Mouse (Mus musculus): ENCODE results near the gene Rnf26.
A peak's percentile ranks its signal among the peaks of the same experiment; 100 is the strongest.

Rnf26 gene

DNA sequence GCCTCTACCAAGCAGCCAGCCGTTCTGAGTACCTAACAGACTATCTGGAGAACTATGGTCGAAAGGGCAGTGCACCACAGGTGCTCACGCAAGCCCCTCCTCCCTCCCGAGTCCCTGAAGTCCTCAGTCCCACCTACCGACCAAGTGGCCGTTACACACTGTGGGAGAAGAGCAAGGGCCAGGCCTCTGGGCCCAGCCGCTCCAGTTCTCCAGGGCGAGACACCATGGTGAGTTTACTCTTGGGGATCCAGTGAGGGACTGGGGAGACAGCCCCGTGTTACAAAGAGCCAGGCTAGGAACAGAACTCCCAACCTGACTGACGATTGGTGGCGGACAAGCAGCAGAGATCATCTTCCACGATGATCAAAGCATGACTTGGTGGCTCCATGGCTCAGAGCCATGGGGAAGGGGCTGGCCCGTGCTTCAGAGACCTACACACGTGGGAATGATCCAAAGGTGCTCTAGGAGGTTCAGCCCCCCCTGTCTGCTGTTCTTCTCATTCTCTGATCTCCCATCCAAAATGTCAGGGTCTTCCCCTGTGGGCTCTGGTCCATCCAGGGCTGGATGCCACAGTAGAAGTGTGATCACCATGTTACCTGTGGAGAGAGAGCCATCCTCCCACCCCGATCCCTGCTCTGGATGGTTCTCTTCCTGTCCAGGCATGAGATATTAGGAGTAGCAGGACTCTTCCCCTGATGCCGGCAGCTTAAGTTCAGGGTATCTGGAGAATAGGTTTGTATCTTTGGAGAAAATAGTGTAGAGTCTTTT lies 37.1 kb downstream of the Rnf26 start:
- no peak for DNase-seq (ENCODE audit: low spot score in 2 of 2)

DNA sequence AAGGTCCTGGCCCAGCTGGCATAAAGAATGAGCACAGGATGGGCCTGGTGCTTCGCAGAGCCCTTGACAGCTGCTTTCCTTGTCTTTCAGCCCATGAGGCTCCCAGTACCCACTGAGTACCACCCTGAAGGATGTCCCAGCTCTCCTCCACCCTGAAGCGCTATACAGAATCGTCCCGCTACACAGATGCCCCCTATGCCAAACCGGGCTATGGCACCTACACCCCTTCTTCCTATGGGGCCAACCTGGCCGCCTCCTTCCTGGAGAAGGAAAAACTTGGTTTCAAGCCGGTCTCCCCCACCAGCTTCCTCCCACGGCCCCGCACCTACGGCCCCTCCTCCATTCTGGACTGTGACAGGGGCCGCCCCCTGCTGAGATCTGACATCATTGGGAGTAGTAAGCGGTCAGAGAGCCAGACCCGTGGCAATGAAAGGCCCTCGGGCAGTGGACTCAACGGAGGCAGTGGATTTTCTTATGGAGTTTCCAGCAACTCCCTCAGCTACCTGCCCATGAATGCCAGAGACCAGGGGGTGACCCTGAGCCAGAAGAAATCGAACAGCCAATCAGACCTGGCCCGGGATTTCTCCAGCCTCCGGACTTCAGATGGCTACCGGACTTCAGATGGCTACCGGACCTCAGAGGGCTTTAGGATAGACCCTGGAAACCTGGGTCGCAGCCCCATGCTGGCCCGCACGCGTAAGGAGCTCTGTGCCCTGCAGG lies 37.9 kb downstream of the Rnf26 start:
- DNase-seq (ENCODE audit: low spot score in 2 of 2), result no peak

DNA sequence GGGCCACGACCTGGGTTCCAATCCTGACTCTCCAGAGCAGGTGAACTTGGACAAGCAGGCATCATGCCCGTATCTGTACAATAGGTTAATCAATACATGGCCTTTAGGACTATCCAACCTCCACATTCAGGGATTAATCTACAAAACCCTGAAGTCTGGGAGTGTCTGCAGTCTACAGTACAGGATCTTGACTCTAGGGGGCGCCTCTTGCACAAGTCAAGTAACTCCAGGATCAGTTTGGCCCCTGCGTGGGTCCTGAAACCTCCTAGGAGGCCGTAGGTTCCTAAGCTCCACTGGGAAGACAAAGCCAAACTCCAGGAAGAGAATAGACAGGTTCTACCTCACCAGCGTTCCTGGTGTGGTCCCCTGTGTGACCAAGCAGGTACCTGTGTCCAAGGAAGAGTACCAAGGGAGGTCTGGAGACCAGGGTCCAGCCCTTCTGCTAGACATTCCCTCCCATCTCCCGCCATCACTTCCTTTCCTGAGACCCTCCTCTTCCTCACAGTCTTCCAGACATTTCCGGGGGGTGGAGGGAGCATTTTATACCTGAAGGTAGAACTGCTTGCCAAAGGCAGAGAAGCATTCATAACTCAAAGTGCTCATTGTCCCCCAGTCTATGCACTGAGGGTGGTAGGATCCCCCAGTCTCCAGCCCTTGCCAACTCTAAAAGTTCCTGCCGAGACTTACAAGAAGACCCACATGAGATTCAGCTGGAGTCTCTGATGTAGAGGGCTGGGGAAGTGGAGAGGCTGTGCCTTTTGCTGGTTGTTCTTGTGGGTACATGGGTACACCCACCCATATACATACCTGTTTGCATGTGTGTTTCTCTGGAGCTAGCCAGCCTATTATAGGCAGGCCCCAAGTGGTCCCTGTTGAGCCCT lies 38.7 kb downstream of the Rnf26 start:
- DNase-seq (ENCODE audit: low spot score in 2 of 2), result no peak

DNA sequence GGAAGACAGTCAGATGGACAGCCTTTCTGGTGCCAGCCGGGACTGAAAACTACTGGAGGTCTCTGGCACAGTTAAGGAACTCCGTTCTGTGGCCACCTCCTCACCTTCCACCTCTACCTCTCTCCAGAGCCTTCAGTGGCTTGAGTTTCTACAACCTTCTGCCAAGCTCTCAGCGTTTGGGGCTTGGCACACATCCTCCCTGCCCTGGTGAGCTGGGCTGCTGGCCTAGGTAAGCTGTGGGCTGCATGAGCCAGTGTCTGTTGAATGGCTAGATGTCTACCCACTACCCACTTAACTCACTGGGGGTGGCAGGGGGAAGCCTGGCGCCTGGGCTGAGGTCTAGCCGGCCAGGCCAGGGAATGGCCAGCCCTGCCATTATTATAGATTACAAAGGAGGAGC lies 40.2 kb downstream of the Rnf26 start:
- DNase-seq (ENCODE audit: low spot score in 2 of 2), result no peak

DNA sequence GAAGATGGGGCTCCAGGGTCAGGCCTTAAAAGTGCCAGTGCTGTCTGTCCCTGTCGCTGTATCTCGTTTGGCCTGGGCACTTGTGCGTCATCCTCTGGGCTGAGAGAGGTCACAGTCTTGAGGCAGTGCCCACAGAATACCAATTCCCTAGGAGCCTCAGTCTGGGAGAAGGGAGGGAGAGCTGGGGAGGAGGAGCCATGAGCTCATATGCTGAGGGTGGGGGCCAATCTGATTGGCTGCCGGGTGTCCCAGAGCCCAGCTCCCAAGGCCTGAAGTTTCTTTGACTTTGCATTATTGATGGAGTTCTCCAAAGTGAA lies 40.8 kb downstream of the Rnf26 start:
- DNase-seq (ENCODE audit: low spot score in 2 of 2), result no peak

DNA sequence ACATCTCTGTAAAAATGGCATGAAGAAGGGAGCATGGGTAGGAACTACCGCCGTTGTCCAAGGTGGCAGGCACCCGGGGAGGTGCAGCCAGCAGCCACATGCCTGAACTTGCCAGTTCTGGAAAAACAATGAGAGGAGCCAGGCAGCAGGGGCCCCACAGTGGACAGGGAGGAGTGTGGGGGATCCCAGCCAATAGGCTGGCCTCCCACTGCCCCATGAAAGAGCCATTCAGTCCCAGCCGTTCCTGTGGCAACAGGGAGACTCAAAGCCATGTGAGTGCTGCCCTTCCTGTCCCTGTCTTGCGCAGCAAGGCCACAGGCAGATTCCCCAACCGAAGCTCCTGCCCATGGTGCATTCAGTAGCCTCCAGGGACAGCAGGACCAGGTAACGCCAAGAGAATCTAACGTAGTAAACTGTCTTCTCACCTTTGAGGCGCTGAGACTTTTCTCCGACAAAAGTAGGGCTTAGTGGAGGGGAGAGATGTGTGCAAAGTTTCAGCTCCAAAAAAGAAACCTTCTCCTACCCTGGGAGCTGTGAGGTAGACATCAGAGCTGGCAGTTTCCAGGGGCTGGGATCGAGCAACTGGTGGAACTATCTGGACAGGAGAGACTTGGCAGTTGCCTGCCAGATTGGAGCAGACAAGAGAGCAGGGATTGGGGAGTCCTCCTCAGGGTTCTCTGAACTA lies 41.3 kb downstream of the Rnf26 start:
- DNase-seq (ENCODE audit: low spot score in 2 of 2), result no peak

DNA sequence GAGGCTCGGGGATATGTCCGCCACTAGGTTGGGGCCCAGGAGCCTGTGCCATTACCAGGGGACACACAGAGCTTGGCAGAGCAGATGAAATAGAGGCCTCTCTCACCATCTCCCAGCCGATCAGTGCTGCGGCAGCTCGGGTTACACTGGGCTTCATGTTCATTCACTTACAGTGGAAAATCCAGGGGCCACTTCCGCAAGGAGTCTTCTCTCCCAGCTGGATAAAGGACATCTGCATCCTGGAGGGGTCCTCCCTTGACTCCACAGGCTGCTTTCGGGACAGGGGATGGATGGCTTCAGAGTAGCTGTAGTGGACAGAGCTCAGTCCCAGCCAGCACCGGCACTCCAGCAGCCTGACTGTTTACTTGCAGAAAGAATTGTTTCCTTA lies 42.5 kb downstream of the Rnf26 start:
- DNase-seq (ENCODE audit: low spot score in 2 of 2), result no peak

DNA sequence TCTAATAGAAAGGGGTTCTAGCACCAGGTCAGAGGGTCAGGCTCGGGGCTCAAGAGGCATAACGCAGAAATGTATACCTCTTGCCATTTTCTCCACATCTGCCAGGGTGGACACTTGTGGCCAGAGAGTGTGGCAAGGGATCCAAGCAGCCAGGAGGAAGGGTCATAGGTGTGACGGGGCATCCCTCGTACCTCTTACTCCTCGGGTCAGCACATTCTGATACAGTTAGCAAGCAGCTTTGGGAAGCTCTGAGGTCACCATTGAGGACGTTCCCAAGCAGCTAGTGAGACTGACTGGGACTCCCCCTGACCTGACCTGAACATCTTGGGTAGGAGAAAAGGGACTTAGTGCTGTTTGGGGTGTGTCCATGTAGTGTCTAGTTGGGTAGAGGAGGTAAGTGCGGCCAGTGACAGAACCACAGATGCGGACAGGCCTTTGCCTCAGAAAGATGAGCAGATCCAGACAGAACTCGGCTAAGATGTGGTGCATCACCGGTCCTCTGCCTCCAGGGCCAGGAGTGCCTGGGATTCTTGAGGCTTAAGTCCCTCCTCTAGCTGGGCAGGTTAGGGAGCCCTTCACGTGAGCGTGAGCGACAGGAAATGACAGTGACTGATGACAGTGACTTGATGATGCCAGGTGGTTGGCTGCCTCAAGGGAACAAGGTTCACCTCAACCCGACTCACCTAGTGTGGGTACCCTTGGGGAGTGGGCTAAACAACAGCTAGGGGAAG lies 43.0 kb downstream of the Rnf26 start:
- no peak for DNase-seq (ENCODE audit: low spot score in 2 of 2)

DNA sequence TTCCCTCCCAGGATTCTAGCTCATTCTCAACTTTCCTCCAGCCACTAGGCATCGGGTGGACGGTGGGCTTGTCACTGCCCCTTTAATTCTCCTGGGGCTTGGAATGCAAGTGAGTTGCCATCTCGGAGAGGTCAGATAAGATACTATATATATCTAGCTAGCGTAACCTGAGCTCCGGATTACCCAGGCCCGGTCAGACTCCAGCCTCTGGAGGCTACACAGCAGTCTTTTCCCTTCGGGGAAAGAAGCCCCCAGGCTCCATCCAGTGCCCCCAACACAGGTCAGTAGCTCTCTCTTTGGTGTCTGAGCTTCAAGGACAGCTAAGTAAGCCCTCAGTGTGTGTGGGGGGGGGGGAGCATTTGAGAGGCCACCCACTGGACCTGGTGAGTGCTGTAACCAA lies 44.1 kb downstream of the Rnf26 start:
- no peak for DNase-seq (ENCODE audit: low spot score in 2 of 2)

DNA sequence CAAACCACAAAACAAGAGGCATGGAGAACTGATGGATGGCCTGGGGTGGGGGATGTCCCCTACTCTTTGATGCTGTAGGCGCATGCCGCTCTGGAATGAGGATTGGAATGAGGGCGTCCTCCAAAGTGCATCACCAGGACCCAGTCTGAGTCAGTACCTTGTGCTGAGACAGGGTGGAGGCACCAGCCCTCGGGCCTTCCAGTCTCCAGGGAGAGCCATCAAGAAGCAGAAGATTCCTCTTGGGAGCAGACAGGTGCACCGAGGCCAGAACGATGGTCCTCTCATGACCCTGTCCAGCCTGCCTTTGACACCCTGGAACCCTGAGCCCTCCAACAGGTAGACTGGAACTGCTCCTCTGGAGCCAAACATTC lies 45.4 kb downstream of the Rnf26 start:
- DNase-seq (ENCODE audit: low spot score in 2 of 2), result no peak

DNA sequence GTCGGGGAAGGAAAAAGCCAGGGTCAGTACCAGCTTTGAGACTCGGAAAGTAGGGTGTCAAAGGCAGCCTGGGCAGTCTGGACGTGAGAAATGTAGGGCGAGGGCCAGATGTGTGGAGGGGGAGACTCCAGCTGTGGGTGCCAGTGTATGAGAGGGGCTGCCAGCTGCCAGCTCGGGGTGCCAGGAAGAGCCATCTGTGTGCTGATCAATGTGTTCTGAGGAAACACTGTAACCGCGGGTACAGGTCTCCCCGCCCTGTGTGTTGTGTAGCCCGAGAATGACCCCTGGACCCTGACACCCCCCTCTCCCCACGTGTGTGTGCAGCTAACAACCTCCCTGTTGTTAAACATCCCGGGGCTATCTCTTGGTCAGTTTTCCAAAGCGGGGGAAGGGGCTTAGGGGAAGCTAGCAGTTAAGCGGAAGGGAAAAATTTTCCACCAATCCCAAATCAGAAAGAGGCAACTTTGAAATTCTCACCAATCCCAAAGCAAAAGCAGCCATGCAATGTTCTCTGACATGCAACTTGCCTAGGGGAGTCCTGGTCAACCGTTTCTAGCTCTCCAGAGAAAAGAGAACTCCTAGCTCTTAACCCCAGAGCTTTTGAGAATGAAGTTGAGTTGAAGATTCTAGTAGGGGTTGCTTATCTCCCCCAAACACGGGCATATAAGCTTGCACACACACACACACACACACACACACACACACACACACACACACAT lies 45.9 kb downstream of the Rnf26 start:
- no peak for DNase-seq (ENCODE audit: low spot score in 2 of 2)

DNA sequence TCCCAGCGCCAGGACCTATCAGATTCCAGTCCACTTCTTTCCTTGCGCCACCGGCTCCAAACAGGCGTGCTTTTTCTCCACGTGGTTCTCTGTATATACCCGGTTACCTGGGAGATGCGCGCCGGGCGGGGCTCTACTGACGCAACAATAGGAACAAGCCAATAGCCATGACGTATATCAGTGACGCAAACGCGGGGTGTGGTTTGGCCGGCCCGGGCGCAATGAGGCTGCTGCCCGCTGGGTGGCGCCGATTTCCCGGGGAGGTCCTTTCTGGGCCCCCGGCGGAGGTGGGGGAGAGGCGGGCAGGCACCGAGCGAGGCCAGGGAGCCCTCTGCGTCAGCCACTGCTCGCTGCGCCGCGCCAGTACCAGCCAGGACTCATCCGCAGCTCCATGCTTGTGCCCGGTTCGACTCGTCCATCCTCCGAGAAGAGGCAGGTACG lies 46.5 kb downstream of the Rnf26 start, which contains the start of gene Usp2:
Gene Usp2 (plus strand): TSS at position 237 of the 441 bp plus-strand sequence.
- DNase-seq (ENCODE audit: low spot score in 2 of 2), result peak; percentile 93 to 96

DNA sequence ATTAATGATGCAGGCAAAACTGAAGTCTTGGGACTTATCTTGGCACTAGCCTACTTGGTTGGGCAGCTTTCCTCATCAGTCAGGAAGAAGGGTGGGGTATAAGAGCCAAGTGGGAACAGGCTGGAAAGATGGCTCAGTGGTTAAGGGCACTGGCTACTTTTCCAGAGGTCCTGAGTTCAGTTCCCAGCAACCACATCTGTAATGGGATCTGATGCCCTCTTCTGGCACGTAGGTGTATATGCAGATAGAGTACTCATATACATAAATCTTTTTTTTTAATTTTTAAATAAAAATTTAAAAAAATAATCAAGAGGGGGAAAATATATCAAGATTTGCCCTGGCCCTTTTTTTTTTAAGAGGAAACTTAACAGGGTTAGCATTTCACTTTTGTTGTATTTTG lies 48.1 kb downstream of the Rnf26 start:
- DNase-seq (ENCODE audit: low spot score in 2 of 2), result no peak

DNA sequence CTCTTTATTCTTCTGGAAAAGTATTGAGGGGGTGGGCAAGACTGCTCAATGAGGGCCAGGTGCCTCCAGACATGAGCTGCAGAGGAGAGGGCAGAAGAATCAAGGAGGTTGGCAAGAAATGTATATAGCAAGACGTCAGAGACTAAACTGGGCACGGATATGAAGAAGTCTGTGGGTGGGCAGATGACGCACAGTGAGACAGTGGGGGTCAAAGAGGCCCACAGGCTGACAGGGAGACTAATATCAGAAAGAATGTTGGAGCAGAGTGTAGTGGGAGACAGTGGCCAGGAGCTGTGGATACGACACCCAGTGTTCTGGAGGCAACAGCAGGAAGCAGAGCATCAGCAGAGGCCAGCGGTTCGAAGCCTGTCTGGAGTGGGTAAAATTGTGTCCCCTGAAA lies 54.7 kb downstream of the Rnf26 start:
- DNase-seq (ENCODE audit: low spot score in 2 of 2), result no peak

DNA sequence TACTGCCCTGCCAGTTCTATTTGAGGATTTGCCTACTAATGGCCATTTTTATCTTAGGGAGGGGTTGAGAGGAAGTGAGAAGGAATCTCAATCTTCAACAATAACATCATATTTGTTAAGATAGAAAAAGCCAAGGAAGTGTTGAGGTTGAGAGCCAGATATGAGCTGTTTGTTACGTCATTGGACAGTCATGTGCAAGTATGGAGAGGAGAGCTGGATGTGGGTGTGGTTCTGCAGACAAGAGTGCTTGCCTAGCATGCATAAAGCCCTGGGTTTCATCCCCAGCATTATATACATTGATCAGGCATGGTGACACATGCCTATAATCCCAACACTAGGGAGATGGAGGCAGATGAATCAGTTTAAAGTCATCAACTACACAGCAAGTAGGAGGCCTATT lies 59.4 kb downstream of the Rnf26 start:
- DNase-seq (ENCODE audit: low spot score in 2 of 2), result no peak

DNA sequence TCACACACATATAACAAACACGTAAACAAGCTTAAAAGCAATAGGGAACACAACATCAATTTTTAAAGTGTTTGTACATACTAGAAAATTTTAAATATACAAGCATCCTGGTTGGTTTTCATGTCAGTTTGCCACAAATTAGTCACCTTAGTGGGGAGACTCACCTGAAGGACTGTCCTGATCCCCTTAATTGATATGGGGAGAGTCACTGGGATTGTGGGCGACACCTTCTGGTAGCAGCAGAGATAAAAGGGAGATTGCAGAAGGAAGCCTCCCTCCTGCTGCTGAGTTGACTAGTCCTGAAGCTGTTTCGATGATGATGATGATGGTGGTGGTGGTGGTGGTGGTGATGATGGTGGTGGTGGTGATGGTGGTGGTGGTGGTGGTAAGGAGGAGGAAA lies 60.5 kb downstream of the Rnf26 start:
- no peak for DNase-seq (ENCODE audit: low spot score in 2 of 2)

DNA sequence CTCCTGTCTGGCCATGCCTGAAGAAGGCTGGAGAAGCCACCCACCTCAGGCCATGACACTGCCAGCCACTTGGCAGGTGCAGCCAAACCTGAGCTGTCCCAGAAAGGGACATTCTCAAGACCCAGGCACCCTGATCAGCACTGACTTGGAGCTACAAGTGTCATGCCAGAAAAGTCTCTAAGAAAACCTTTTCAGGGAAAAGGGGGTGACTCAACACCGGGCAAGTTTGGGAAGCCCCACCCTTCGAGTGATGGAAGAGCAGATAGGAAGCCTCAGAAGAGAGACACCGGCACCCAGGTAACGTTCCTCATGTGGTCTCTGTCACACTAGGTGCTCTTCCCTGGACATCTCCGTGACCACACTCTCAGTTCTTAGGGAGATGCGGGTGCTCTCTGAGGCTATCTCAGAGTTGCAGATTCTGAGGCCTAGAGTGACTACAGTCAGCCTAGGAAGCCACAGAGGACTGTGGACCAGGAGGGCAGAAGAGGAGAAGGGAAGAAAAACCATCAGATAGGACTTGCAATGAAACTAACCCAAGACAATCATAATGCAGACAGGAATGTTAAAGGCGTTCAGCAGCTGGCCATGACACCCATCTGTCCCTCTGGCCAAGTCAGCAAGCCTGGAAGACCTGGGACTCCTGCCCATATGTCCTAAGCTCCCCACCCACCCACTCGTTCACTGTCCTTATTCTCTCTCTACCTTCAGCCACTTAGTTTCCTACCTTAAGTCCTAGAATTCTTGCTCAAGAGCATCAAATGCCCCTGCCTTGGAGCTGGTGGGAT lies 63.7 kb downstream of the Rnf26 start:
- no peak for DNase-seq (ENCODE audit: low spot score in 2 of 2)

DNA sequence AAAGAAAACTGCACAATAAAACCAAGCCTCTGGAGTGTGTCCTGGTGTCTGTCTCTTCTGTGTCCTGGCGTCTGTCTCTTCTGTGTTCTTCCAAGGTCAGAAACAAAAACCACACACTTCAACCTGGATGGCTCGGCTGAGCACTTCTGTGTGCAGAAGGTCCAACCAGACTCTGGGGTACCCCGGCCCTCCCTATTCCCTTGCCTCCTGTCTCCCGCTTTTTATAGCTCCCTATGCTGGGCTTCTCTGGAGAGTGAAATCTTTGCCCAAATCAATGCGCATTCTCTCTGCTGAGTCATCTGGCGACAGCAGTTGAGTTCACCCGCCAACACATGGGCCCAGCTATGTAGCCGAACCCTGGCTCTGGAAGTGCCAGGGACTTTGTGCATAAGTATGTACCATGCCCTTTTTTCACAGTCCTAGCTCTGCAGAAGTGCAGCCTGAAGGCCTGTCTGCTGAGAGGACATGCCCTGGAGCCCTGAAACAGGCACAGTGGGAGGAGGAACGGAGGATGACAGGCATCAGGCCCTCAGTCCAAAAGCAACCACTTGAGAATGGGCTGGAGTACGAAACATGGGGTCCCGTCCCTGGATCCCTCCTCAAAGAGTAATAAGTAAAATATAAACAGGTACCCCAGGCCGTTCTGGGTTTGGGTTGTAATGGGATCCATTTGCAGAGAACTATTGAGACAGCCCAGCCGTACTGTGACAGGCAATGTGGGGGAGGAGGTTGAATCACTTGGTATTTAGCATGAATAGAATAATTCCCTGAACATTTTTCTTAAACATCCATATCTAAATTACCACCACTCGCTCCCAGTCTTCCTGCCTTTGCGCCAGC lies 64.6 kb downstream of the Rnf26 start:
- DNase-seq (ENCODE audit: low spot score in 2 of 2), result no peak
